Mouse (Mus musculus): ENCODE measurements around the gene Ppfia2. TPM values are rescaled to one million over a fixed set of nuclear protein-coding genes. Genes with fewer than 3 reads are reported as not detected.

The Ppfia2 gene
- polyA plus RNA-seq, 1 experiment from 2014 or later: 0.02 TPM

GRCm38 (mm10) chr10:106609177-106609981 is 139.2 kb downstream of the Ppfia2 start:
- Histone ChIP-seq H3K9me3 (replicated peaks) (no peaks in the 10 kb centered on the region), H3K36me3 (no peaks in the 10 kb centered on the region), H3K27ac (no peak overlapping the region), H3K9ac (no peak overlapping the region), H3K4me3 (no peak overlapping the region), H3K4me2 (no peak overlapping the region), H3K27me3 (replicated peaks) (no peaks in the 10 kb centered on the region), H3K4me1 (no peaks in the 10 kb centered on the region)
- 25% methylated on average over 7 of the region's 7 CpGs for WGBS (ENCODE audit: insufficient replicate concordance)
- ATAC-seq: no peak

DNA sequence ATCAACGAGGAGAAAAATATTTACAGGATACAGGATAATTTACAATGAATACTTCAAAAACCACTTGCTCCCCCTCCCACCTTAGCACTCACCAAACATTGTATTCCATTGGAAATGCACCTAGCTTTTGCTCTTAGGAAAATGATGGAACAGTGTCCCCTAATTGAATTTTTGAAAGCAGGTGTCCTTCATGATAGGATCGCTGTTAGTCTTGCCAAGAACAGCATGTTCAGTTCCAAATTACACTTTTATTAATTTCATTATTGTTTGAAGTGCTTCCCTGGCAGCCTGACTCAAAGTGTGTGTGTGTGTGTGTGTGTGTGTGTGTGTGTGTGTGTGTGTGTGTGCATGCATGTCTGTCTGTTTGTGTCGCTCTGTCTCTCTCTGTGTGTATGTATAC is 140.1 kb downstream of the Ppfia2 start:
- H3K27ac ChIP-seq: no peak overlapping the region
- H3K4me2 ChIP-seq: no peak overlapping the region
- H3K4me1 ChIP-seq: no peaks in the 10 kb centered on the region
- no peak overlapping the region for H3K4me3 ChIP-seq
- H3K36me3 ChIP-seq: no peaks in the 10 kb centered on the region
- no peaks in the 10 kb centered on the region for H3K27me3 ChIP-seq (replicated peaks)
- ATAC-seq: no peak
- WGBS (ENCODE audit: insufficient replicate concordance): 71% methylated on average over 3 of the region's 3 CpGs
- H3K9me3 ChIP-seq (replicated peaks): no peaks in the 10 kb centered on the region
- H3K9ac ChIP-seq: no peak overlapping the region

GRCm38 (mm10) chr10:106618194-106618593 is 148.1 kb downstream of the Ppfia2 start:
- Histone ChIP-seq H3K36me3 (no peaks in the 10 kb centered on the region), H3K4me2 (no peak overlapping the region), H3K9ac (no peak overlapping the region), H3K4me1 (no peaks in the 10 kb centered on the region), H3K4me3 (no peak overlapping the region), H3K27me3 (replicated peaks) (no peaks in the 10 kb centered on the region), H3K9me3 (replicated peaks) (no peaks in the 10 kb centered on the region), H3K27ac (no peak overlapping the region)
- WGBS (ENCODE audit: insufficient replicate concordance): 53% methylated on average over 1 of the region's 1 CpGs
- no peak for ATAC-seq

DNA sequence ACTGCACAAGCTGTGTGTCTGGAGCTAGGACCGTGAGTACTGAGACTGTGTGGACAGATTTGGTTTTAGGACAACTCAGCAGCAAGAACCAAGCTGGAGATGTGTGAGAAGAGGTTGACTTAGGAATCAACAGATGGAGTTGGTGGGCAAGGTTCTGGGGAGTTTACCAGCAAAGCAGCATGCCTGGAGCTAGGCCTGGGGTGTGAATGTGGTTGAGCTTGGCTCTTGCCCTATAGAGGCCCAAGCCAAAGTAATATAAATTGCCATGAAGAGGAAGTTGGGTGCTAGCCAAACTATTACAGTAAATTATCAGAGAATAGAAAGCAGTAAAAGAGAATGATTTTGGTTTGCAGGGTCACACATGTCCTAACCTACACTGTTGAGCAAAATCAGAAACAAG is 150.8 kb downstream of the Ppfia2 start:
- no peaks in the 10 kb centered on the region for H3K36me3 ChIP-seq
- H3K27ac ChIP-seq: no peak overlapping the region
- H3K4me2 ChIP-seq: no peak overlapping the region
- no peaks in the 10 kb centered on the region for H3K4me1 ChIP-seq
- no peak for ATAC-seq
- WGBS (ENCODE audit: insufficient replicate concordance): 67% methylated on average over 1 of the region's 1 CpGs
- H3K9ac ChIP-seq: no peak overlapping the region
- no peaks in the 10 kb centered on the region for H3K27me3 ChIP-seq (replicated peaks)
- no peak overlapping the region for H3K4me3 ChIP-seq
- no peaks in the 10 kb centered on the region for H3K9me3 ChIP-seq (replicated peaks)

GRCm38 (mm10) chr10:106623342-106623741 is 153.2 kb downstream of the Ppfia2 start:
- H3K27ac ChIP-seq: no peak overlapping the region
- H3K4me1 ChIP-seq: no peaks in the 10 kb centered on the region
- H3K4me2 ChIP-seq: no peak overlapping the region
- H3K36me3 ChIP-seq: no peaks in the 10 kb centered on the region
- H3K9me3 ChIP-seq (replicated peaks): no peaks in the 10 kb centered on the region
- no peak for ATAC-seq
- WGBS (ENCODE audit: insufficient replicate concordance): 74% methylated on average over 10 of the region's 10 CpGs
- no peaks in the 10 kb centered on the region for H3K27me3 ChIP-seq (replicated peaks)
- H3K4me3 ChIP-seq: no peak overlapping the region
- no peak overlapping the region for H3K9ac ChIP-seq

DNA sequence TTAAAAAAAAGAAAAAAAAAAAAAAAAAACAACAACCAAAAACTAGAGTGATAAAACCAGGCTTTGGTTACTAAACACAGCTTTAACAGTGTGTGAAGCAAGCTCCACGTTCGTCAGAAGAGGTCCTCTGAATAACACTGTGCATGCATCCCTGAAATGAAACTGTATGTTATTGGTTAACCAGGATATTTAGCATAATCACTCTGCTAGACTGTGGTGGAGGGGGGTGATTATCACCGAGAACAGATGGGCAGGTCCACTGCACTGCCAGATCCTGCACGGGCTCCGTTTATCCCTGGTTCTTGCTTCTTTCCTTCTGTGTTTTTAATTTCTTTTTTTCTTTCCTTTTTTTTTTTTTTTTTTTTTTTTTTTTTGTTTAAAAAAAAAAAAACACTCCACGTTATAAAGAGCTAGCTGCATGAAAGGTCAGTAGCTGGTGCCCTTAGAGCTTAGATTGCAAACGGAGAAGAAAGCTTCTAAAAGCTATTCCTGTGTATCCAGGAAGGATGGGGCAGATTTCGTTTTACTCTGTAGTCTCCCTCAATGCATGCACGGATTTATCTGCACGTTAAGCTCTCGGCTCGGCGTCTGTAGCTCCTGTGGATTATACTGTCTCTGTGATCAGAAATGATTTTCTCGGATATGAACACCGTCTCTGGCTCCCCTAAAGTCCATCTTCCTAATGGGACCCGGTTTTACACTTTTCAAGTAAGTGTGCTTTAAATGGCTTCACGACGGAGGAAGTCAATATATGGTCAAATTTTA is 162.2 kb downstream of the Ppfia2 start:
- H3K27ac ChIP-seq: no peak overlapping the region
- 57% methylated on average over 18 of the region's 18 CpGs for WGBS (ENCODE audit: insufficient replicate concordance)
- no peak for ATAC-seq

DNA sequence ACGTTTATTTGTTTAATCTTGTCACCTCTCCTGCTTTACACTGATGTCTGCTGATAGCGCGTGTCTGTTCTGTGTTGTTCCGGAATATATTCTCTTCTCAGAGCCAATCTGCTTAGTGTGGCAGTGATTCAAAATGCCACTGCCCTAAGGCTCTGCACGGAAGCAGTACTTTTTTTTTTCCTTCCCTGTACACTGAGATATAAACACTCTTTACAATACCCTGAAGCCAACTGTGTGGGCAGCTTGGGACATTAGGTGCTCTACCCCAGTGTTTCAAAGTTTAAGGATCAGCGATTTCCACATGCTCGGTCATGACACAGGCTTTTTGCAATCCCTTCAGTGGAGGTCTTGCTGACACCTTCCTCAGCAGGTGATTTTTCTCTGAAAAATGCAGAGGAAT is 163.8 kb downstream of the Ppfia2 start:
- no peaks in the 10 kb centered on the region for H3K4me1 ChIP-seq
- WGBS (ENCODE audit: insufficient replicate concordance): 72% methylated on average over 7 of the region's 7 CpGs
- ATAC-seq: no peak

More for the DNA sequence above, 162.2 kb downstream of the Ppfia2 start:
- Histone ChIP-seq H3K9me3 (replicated peaks) (no peaks in the 10 kb centered on the region), H3K27me3 (replicated peaks) (no peaks in the 10 kb centered on the region), H3K4me3 (no peak overlapping the region), H3K4me1 (no peaks in the 10 kb centered on the region), H3K4me2 (no peak overlapping the region), H3K36me3 (no peaks in the 10 kb centered on the region), H3K9ac (no peak overlapping the region)

GRCm38 (mm10) chr10:106652276-106652675 is 182.1 kb downstream of the Ppfia2 start:
- 67% methylated on average over 4 of the region's 4 CpGs for WGBS (ENCODE audit: insufficient replicate concordance)
- no peak for ATAC-seq
- no peak overlapping the region for H3K4me3 ChIP-seq
- no peak overlapping the region for H3K4me2 ChIP-seq
- no peaks in the 10 kb centered on the region for H3K36me3 ChIP-seq
- H3K9me3 ChIP-seq (replicated peaks): no peaks in the 10 kb centered on the region
- H3K27ac ChIP-seq: no peak overlapping the region
- no peaks in the 10 kb centered on the region for H3K27me3 ChIP-seq (replicated peaks)
- no peak overlapping the region for H3K9ac ChIP-seq
- no peaks in the 10 kb centered on the region for H3K4me1 ChIP-seq

More for the DNA sequence above, 163.8 kb downstream of the Ppfia2 start:
- Histone ChIP-seq H3K27me3 (replicated peaks) (no peaks in the 10 kb centered on the region), H3K9ac (no peak overlapping the region), H3K4me3 (no peak overlapping the region), H3K4me2 (no peak overlapping the region), H3K9me3 (replicated peaks) (no peaks in the 10 kb centered on the region), H3K27ac (no peak overlapping the region), H3K36me3 (no peaks in the 10 kb centered on the region)

DNA sequence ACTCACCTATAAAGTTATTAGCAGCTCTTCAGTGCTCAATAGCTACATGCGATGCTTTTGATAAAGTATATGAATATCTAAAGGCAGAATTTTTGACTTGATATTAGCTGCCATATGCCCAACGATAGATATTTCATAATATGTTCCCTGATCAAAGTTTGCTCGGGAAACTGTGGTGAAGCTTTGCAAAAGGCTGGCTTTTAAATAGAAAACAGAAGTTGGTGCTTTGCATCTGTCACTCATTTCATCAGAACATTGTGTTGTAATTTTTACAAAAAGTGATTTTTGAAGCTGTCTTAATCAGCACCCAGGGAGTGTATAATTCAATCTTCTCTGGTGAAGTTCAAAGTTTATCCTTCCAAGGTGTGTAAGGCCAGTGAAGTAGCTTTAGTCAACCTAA is 195.1 kb downstream of the Ppfia2 start:
- H3K36me3 ChIP-seq: no peaks in the 10 kb centered on the region
- H3K4me3 ChIP-seq: no peak overlapping the region
- no peak for ATAC-seq
- no peaks in the 10 kb centered on the region for H3K27me3 ChIP-seq (replicated peaks)
- no peaks in the 10 kb centered on the region for H3K9me3 ChIP-seq (replicated peaks)
- no peak overlapping the region for H3K27ac ChIP-seq
- WGBS (ENCODE audit: insufficient replicate concordance): 66% methylated on average over 3 of the region's 3 CpGs
- no peak overlapping the region for H3K9ac ChIP-seq
- no peaks in the 10 kb centered on the region for H3K4me1 ChIP-seq
- H3K4me2 ChIP-seq: no peak overlapping the region

- Histone ChIP-seq H3K4me1 (no peaks in the 10 kb centered on the region), H3K27me3 (replicated peaks) (no peaks in the 10 kb centered on the region), H3K9ac (no peak overlapping the region), H3K27ac (no peak overlapping the region), H3K4me3 (no peak overlapping the region), H3K9me3 (replicated peaks) (no peaks in the 10 kb centered on the region), H3K4me2 (no peak overlapping the region), H3K36me3 (no peaks in the 10 kb centered on the region)
- 65% methylated on average over 3 of the region's 3 CpGs for WGBS (ENCODE audit: insufficient replicate concordance)
- no peak for ATAC-seq
These were observed 200.0 kb downstream of the Ppfia2 start for GRCm38 (mm10) chr10:106670170-106670569.

DNA sequence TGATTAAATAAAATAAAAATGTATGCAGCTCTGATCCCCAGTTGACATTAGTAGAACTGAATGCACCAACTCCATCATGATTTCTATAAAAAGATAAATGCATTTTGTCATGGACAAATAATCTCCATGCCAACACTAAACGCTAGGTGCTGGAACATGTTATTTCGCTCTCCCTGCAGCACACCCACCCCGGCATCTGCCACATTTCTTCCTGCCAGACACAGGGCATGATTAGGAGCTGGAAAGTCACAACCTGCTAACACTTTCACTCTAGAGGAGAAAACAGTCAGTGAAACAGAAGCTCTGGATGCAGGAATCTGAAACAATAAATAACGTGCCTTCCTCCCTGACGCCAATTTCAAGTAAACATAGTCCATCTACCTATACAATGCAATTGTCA is 211.3 kb downstream of the Ppfia2 start:
- Histone ChIP-seq H3K4me2 (no peak overlapping the region), H3K36me3 (no peaks in the 10 kb centered on the region), H3K27ac (no peak overlapping the region), H3K9me3 (replicated peaks) (no peaks in the 10 kb centered on the region), H3K9ac (no peak overlapping the region), H3K27me3 (replicated peaks) (no peaks in the 10 kb centered on the region), H3K4me3 (no peak overlapping the region), H3K4me1 (no peaks in the 10 kb centered on the region)
- no peak for ATAC-seq
- WGBS (ENCODE audit: insufficient replicate concordance): 83% methylated on average over 5 of the region's 5 CpGs

DNA sequence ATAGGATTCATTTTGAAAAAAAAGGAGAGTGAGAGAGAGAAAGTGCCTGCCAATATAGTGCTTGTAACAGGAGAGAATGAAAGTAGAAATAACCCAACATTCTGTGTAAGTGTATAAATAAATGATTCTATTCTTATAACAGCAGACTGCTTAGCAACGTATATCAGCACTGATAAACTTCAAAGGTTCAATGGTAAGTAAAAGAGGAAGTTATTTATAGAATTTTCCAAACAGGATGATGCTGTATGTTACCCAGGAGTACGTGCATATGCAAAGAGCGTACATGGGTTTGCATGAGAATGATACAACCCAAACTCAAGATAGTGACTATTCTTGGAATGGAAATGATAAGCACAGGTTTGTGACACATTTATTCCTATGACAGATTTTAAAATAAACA is 215.4 kb downstream of the Ppfia2 start:
- H3K27ac ChIP-seq: no peak overlapping the region
- 57% methylated on average over 3 of the region's 3 CpGs for WGBS (ENCODE audit: insufficient replicate concordance)
- no peaks in the 10 kb centered on the region for H3K27me3 ChIP-seq (replicated peaks)
- H3K4me1 ChIP-seq: no peaks in the 10 kb centered on the region
- H3K4me2 ChIP-seq: no peak overlapping the region
- no peak for ATAC-seq
- H3K4me3 ChIP-seq: no peak overlapping the region
- no peaks in the 10 kb centered on the region for H3K36me3 ChIP-seq
- no peak overlapping the region for H3K9ac ChIP-seq
- no peaks in the 10 kb centered on the region for H3K9me3 ChIP-seq (replicated peaks)

Data from liver, embryonic 12.5 days (tissue).